Mouse (Mus musculus) B cell, adult 2 months (primary cell): ENCODE measurements around the gene Gm49355.

Source experiments
- DNase-seq, 2 experiments: peaks; one replicate each; pipeline ENCODE4 v3.0.0; 2022

Gm49355 gene

DNA sequence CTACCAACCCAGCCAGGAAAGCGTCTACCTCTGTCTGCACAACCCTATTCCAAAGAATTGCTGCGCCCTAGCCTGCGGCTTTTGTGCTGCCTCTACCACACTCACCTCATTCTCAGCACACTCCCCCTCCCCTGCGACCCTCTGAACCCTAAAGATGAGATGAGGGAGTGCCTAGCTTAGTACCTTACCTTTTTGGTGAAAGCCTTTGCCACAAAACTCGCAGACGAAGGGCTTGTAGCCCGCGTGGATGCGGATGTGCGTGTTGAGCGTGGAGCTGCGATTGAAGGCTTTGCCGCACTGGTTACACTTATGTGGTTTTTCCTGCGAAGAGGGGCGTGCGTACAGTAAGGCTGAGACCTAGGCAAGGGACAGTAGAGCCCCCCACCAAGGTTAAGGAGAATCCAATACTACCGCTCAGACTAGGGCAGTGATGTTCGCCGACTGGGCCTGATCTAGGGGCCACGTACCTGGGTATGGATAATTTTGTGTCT, 59.7 kb downstream of the Gm49355 start:
- no peak for DNase-seq

DNA sequence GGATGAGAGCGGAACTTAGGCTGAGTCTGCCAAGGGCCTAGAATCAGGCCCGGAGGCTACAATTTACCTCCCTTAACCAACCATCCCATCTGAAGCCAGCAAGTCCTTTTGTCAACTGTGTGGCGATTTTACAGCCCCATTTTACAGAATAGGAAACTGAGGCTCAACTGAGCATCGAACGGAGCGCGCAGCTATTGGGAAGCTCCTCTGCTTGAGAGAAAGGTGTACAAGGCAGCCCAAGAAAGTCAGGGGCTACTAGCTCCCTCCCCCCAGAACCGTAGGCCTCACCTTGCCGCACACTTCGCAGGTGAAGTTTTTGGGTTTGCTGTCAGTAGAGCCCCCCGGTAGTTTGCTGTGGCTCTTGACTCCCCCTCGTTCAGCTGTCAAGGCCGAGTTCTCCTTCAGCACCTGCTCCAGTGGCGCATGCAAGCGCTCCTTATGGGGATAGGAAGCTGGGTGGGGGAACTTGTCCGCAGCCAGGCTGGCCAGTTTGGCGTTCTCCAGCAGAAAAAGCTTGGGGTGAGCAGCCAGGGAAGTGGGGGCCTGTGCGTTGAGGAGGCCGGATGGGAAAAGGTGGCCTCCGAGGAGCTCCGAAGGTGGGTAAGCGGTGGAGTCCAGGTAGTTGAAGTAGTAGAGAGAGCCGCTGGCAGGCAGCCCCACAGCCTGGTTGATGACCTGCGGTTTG, 60.4 kb downstream of the Gm49355 start:
- DNase-seq, result no peak

DNA sequence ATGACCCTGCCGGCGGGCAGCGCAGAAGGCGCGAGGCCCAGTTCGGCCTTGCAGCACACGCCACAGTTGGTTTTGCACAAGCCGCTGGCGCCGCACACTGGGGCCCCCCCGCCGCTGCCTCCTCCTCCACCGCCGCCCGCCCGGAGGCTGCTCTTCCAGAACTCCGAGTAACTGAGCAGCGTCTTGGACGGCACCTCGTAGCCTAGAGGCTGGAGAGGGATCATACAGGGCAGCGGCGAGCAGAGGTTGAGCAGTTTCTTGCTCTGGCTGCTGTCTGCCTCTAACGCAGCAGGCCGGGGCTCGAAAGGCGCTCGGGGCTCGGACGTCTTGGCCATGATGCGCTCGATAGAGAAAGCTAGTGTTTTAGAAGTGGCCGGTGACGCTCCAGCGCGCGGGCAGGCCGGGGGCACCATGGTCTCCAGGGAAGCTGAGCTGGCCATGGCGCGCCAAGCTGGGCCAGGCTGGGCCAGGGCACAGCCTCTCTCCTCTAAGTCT, 61.0 kb downstream of the Gm49355 start:
- DNase-seq, result no peak

DNA sequence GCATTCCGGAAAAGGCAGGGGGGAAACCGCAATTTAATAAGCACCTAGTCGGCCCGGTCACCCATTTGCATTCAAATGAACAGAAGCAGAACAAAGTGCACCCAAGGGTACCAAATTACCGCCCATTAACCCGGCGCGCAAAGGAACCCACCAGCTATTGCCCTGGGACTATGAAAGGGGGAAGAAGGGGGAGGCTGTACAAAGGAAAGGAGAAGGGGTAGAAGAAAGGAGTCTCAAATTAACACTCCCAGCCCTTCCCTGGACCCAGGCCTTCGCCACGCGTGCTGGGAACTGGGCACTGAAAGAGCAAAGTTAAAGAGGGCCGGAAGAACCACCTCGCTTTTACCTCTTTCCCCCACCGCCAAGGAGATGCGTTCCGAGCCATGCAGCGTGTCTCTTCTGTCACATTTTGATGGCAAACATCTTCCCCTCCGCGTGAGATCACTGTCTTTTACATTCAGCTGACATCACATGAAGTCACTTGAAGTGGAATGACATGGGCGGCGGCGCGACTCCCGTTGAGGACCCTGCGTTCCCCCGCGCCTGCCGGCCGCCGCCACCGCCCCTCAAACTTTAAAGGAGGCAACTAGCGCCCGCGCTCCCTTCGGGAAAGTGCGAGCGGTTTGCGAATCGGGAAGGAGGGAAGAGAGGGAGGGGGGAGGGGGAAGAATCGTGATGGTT, 61.6 kb downstream of the Gm49355 start:
- DNase-seq, result no peak

DNA sequence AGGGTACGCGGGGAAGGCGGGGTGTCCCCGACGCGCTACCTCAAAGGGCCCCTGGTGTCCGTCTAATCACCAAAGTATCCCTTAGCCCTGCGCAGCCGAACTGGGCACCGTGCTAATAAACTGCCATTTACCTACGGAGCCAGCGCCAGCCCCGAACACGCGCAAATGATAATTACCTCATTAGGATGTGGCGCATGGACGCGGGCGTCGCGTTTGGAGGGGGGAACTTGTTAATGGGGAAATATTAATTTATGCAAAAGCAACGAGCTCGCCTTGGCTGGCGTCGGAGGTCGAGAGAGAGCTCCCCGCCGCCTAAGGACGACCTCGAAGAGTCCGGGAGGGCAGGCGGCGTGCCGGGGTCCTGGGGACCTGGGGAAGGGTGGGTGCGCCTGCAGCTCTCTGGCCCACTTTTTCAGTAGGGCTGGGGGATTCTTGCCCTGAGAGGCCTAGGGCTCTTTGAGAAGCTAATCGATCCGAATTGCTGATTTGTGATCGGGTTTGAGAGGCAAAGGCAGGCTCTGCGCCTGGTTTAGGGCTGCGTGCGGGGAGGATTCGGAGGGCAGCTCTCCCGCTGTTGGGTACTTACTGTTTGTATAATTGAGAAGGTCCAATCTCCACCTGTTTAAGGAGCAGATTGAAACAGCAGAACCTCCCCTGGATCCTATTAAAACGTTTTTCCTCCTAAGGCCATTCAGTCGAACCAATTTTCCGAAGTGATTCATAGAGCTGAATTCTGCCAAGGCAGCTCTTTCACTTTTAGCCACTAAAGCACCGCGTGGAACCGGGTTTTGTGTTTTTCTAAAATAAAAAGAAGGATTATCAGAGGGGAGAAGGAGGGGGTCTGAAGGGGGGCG, 62.5 kb downstream of the Gm49355 start:
- DNase-seq, result no peak

DNA sequence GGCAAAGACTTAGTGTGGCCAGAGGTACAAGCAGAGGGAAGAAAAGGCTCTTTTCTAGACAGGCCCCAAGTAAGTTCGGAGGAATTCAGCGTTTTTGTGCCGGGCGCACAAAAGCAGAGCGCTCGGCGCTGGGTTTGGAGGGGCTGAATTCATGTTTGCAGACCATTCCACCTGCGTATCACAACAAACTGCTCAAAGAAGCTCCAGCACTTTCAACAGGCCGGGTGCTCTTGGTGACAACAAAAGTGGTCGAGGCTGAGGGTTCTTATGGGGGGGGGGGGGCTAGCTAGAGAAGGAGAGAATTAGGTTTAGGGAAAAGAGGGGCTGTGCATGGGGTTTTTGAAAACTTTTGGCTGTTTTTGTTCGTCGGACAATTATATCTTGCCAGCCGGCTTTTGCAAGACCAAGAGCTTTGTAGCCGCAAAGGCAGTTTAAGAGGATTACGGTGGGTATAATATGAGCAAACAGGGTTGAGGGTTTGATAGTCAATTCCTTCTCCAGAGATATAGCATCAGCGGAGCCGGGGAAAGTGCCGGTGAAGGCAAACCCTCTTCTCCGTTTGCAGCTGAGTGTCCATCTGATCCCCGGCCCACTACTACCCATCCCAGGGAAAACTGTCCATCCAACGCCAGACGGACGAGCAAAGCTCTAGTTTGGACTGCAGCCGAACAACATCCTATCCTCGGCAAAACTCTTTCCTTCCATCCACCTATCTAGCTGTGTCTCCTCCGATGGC, 63.3 kb downstream of the Gm49355 start:
- no peak for DNase-seq

DNA sequence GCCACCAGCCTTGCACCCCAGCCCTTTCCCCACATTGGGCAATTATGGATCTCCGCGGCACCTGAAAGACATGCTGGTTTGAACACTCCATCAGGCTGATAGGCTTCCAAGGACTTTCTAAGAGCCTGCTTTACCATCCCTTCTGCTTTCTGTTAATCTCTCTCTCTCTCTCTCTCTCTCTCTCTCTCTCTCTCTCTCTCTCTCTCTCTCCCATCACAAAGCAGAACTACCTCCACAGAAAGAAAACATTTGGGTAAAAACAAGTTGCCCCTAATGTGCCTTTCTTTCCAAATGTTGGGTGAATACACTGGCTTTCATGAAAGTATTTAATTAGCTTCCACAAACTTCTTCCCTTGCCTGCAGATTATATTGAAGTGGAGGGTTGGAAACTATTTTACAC, 64.3 kb downstream of the Gm49355 start, which contains the start of gene Fezf2:
Fezf2 (minus strand) TSS at position 101 of the 400 bp plus-strand sequence.
- no peak for DNase-seq

DNA sequence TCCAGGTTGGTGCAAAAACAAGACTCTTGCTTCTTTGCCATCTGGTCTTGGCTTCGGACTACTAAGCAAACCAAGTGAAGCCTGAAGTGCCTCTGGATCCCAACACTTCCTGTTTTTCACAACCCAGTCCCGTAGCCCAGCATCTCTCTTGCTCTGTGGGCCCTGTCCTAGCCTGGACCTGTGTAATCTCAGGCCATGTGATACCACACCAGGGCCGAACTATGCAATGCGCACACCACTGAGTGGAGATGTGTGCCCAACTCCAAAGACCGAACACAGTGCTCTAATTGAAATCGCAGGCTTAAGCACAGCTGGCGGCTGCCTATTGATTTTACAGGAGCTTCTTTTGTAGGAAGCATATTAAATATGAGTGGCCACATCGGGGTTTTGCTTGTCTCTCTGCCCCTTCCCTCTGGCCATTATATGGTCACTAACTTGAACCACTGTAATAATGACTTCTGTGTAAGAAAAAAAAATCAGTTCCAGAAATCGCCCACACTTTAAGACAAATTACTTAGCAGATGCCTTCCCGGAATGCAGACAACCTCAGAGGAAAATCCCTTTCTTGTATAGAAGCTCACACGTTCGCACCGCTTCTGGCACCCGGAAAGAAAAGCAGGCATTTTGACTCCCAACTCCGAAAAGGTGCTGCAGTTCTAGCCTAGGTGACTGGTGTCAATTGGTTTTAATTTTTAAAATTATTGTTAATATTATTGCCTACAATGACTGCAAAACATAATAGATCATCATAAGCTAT, 65.7 kb downstream of the Gm49355 start:
- no peak for DNase-seq

DNA sequence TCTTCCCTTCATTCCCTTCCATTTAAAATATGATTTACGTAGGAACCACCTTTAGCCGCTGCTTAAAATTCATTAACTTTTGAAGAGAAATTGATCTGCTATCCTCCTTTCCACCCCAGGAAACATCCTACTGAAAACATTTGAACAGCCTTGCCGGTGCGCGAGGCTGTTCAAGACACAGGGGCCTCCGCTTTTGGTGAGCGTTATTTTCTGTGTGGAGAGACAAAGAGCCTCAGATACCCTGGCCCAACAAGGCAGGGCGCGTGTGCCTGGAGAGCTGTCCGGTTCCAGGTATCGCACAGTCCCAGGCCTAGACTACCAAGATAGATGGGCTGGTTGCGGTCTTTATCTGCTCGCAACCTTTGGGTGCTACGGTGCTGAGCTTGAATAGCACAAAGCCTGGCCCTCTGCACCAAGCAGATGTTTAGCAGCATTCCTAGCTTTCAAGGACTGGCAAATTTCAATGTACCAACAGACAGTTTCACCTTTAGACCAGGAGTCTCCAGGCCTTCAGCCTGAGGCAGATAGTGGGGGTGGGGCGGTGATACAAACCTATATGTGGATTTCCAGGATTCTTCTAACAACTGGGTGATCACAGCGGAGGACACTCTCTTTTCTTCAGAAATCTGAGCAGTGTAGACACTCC, 66.6 kb downstream of the Gm49355 start:
- no peak for DNase-seq
